Mouse (Mus musculus) stomach, embryonic 16.5 days (tissue): ENCODE results near the gene Il18bp. TPM values are rescaled to one million over a fixed set of nuclear protein-coding genes. Genes with fewer than 3 reads are reported as not detected.

Experiments
- ATAC-seq: fragments of 200-750 bp; cut with Nextera tagmentation; 2 replicates; pipeline ENCODE4 v1.8.0; 2017; ENCODE audit warnings: moderate number of reproducible peaks, moderate TSS enrichment; ENCODE audit not compliant: insufficient read depth, low FRiP score
- H3K27ac ChIP-seq: fragments of 300-500 bp; sonication (generic); 2 replicates; pipeline ENCODE4 v1.5.1; 2014; ENCODE audit warnings: low read length
- H3K27me3 ChIP-seq: fragments of 300-500 bp; sonication (generic); 2 replicates; pipeline ENCODE4 v1.6.1; 2014; ENCODE audit warnings: low read length, control low read depth, mixed read lengths; ENCODE audit not compliant: control insufficient read depth, insufficient read depth
- H3K36me3 ChIP-seq: fragments of 300-500 bp; sonication (generic); 2 replicates; pipeline ENCODE4 v1.6.1; 2014; ENCODE audit warnings: low read length; ENCODE audit not compliant: control insufficient read depth, insufficient read depth
- H3K4me1 ChIP-seq: fragments of 300-500 bp; sonication (generic); 2 replicates; pipeline ENCODE4 v1.6.1; 2014; ENCODE audit warnings: low read length, control low read depth, mixed read lengths; ENCODE audit not compliant: control insufficient read depth, insufficient read depth
- H3K4me2 ChIP-seq: fragments of 300-500 bp; sonication (generic); 2 replicates; pipeline ENCODE4 v1.6.1; 2014; ENCODE audit warnings: low read depth, low read length, mixed read lengths
- H3K4me3 ChIP-seq: fragments of 300-500 bp; sonication (generic); replicated peaks from 2 replicates; pipeline ENCODE4 v1.5.1; 2014; ENCODE audit warnings: mild to moderate bottlenecking, low read length
- H3K9ac ChIP-seq: fragments of 300-500 bp; sonication (generic); 2 replicates; pipeline ENCODE4 v1.6.1; 2014; ENCODE audit warnings: low read length
- H3K9me3 ChIP-seq: fragments of 300-500 bp; sonication (generic); replicated peaks from 2 replicates; pipeline ENCODE4 v1.6.1; 2016; ENCODE audit warnings: low read length, control low read depth; ENCODE audit not compliant: control insufficient read depth
- WGBS: fragments of 180-500 bp; shearing (Covaris S2); extraction: QIAGEN DNeasy Blood & Tissue Kit; methylation state at CpG from one replicate; pipeline ENCODE4 v1.1.7; 2014; 5-methylcytosine and 5-hydroxymethylcytosine counted together
- polyA plus RNA-seq: library from polyadenylated mRNA; unstranded; fragments of >200 nt; fragmentation: Nextera tagmentation; extraction: Ambion mirVana; gene quantifications from 2 replicates; pipeline ENCODE4 v1.2.1, GENCODE M21; 2015

The Il18bp gene
- polyA plus RNA-seq, 1 experiment from 2014 or later = 3.3 TPM

DNA sequence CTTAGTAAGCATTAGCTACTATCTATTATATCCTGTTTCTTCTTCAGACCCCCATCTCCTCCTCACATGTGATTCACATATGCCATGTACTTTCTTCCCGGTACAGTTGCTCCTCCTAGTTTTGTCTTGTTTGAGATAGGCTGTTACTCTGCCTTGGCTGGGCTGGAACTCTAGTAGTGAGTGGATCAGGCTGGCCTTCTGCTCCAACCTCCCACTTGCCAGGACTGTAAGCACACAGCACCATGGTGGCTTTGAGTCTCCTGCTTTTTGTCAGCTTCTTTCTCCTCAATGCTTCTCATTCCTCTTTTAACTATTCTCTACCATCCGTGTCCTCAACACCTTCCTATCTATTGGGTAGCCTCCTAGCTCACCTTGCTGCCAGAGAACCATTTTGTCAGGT, 49.7 kb downstream of the Il18bp start:
- Histone ChIP-seq H3K27me3 (no peaks in the 10 kb centered on the region), H3K27ac (peak overlapping the region; percentile 56), H3K36me3 (no peaks in the 10 kb centered on the region), H3K4me2 (no peak overlapping the region), H3K4me1 (peaks cover 28% of the 10 kb centered on the region), H3K9me3 (no peaks in the 10 kb centered on the region), H3K4me3 (no peak overlapping the region), H3K9ac (peak overlapping the region; percentile 7)
- 53% methylated on average over 2 of the region's 2 CpGs for WGBS
- no peak for ATAC-seq

GRCm38 (mm10) chr7:101967256-101967655, 51.2 kb downstream of the Il18bp start:
- no peak overlapping the region for H3K27ac ChIP-seq
- H3K36me3 ChIP-seq = no peaks in the 10 kb centered on the region
- H3K9ac ChIP-seq = no peak overlapping the region
- ATAC-seq = no peak
- WGBS = 67% methylated on average over 1 of the region's 1 CpGs
- no peaks in the 10 kb centered on the region for H3K9me3 ChIP-seq
- H3K27me3 ChIP-seq = no peaks in the 10 kb centered on the region
- H3K4me2 ChIP-seq = no peak overlapping the region
- H3K4me3 ChIP-seq = no peak overlapping the region
- peaks cover 17% of the 10 kb centered on the region for H3K4me1 ChIP-seq

DNA sequence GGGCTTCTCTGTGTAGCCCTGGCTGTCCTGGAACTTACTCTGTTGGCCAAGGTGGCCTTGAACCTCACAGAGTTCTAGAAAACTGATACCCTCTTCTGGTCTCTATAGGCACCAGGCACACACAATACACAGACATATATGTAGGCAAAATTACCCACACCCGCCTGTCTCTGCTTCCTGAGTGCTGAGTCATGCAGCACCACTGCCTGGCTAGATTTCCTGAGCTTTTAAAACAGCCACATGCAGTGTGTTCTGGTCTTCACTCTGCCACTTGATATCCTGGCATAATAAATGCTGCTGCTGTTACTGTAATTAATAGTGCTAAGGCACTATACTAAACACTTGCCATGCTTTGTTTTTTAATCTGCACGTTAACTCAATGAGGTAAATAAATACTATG, 52.9 kb downstream of the Il18bp start:
- Histone ChIP-seq H3K4me2 (no peak overlapping the region), H3K36me3 (no peaks in the 10 kb centered on the region), H3K27me3 (no peaks in the 10 kb centered on the region), H3K4me1 (peaks cover 6% of the 10 kb centered on the region; the same call in 1 of the 2 replicates), H3K4me3 (no peak overlapping the region), H3K27ac (no peak overlapping the region), H3K9ac (no peak overlapping the region), H3K9me3 (no peaks in the 10 kb centered on the region)
- no peak for ATAC-seq
- 52% methylated on average over 2 of the region's 2 CpGs for WGBS

Other genes starting within 250 kb of the Il18bp start
- gene Phox2a, start 200.4 kb downstream of the Il18bp start, polyA plus RNA-seq = 2.0 and 2.6 TPM in 2 replicates
- 27.8 and 34.1 TPM in 2 replicates for gene Inppl1, start 180.5 kb downstream of the Il18bp start, polyA plus RNA-seq
- 1.8 and 2.0 TPM in 2 replicates for gene Folr2, start 161.5 kb downstream of the Il18bp start, polyA plus RNA-seq
- 55.9 and 57.7 TPM in 2 replicates for gene Anapc15, start 155.0 kb downstream of the Il18bp start, polyA plus RNA-seq
- gene Folr1, start 147.9 kb downstream of the Il18bp start, polyA plus RNA-seq = 9.2 and 14.3 TPM in 2 replicates
- gene Lamtor1, start 112.8 kb downstream of the Il18bp start, polyA plus RNA-seq = 147 and 149 TPM in 2 replicates
- gene Tomt, start 112.3 kb downstream of the Il18bp start, polyA plus RNA-seq = 0.21 and 1.2 TPM in 2 replicates
- 10.3 and 11.5 TPM in 2 replicates for gene Lrrc51, start 84.8 kb downstream of the Il18bp start, polyA plus RNA-seq
- 60.9 and 64.3 TPM in 2 replicates for gene Numa1, start 84.6 kb downstream of the Il18bp start, polyA plus RNA-seq
- 27.0 and 31.7 TPM in 2 replicates for gene Rnf121, start 46.8 kb upstream of the Il18bp start, polyA plus RNA-seq
- 28.2 and 28.9 TPM in 2 replicates for gene Xndc1, start 46.8 kb upstream of the Il18bp start, polyA plus RNA-seq
- 0.84 and 1.1 TPM in 2 replicates for gene Xntrpc, start 47.0 kb upstream of the Il18bp start, polyA plus RNA-seq
- not detected in 2 replicates for gene Trpc2, start 64.4 kb upstream of the Il18bp start, polyA plus RNA-seq
- gene Art1, start 83.1 kb upstream of the Il18bp start, polyA plus RNA-seq = 0.36 and 7.1 TPM in 2 replicates
- gene Art5, start 90.8 kb upstream of the Il18bp start, polyA plus RNA-seq = 0.34 and 0.77 TPM in 2 replicates
- not detected in 2 replicates for gene Chrna10, start 98.1 kb upstream of the Il18bp start, polyA plus RNA-seq
- 34.5 and 35.0 TPM in 2 replicates for gene Nup98, start 191.5 kb upstream of the Il18bp start, polyA plus RNA-seq
- gene Pgap2, start 191.5 kb upstream of the Il18bp start, polyA plus RNA-seq = 109 and 126 TPM in 2 replicates
- gene Rhog, start 237.4 kb upstream of the Il18bp start, polyA plus RNA-seq = 62.0 and 68.0 TPM in 2 replicates
- gene Stim1, start 249.1 kb upstream of the Il18bp start, polyA plus RNA-seq = 33.7 and 36.1 TPM in 2 replicates